Mouse (Mus musculus): ENCODE data around the gene Nt5dc1.

DNA sequence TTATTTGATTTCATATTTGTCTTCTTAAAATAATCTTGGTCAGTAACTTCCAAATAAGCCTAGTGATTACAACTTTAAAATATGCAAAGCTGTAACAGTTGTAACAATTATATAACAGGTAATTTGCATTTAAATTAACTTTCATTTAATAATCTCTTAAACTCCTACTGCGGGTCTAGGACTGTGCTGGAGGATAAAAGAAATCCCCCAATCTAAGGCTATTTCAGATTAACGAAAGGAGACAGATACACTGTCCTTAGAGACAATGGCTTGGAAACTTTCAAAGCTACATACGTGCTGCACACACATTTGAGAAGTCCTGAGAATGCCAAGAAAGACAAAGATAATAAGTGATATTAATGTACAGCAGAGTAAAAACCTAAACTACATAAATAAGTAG lies 60.1 kb downstream of the Nt5dc1 start:
- TF ChIP-seq CTCF (IDR thresholded peaks at IDR 0.05; ENCODE audit: extremely low read depth, insufficient read depth, low read length) (no peak), POLR2A (IDR thresholded peaks at IDR 0.05; ENCODE audit: extremely low read depth, insufficient read depth, low read length) (no peak)

All from cortical plate, adult 2 months (tissue).